Mouse (Mus musculus): Measurements from ENCODE around the gene Gpr21.

GRCm38 (mm10) chr2:37531639-37532038 is 15.5 kb downstream of the Gpr21 start:
- TF ChIP-seq POLR2A (IDR thresholded peaks at IDR 0.05; ENCODE audit: control insufficient read depth, low read depth, low read length): no peak
- TF ChIP-seq CTCF (IDR thresholded peaks at IDR 0.05; ENCODE audit: control insufficient read depth, insufficient read depth, insufficient replicate concordance, low read depth, low read length): no peak
